Mouse (Mus musculus) heart, adult 2 months (tissue): ENCODE measurements at regions not wholly inside any gene's neighbourhood (a gene's known extent, or its start where the extent isn't known, plus 50 kb on each side); places are given as distances from the start of the nearest gene placed in this dataset.

ENCODE experiments used
- DNase-seq, 2 experiments: peaks; one replicate each; pipeline ENCODE4 v3.0.0; 2021
- H3K27ac ChIP-seq: fragments of 200-600 bp; 2 replicates; pipeline ENCODE4 v1.8.1; 2022
- H3K27me3 ChIP-seq: fragments of 200-500 bp; 2 replicates; pipeline ENCODE4 v1.6.1; 2012; ENCODE audit warnings: mild to moderate bottlenecking, low read length, inconsistent platforms, mixed read lengths; ENCODE audit not compliant: control insufficient read depth, insufficient read depth
- H3K36me3 ChIP-seq: fragments of 200-500 bp; 2 replicates; pipeline ENCODE4 v1.6.1; 2012; ENCODE audit warnings: low read length, inconsistent platforms; ENCODE audit not compliant: control insufficient read depth, insufficient read depth
- H3K4me1 ChIP-seq: fragments of 200-500 bp; 2 replicates; pipeline ENCODE4 v1.6.1; 2011; ENCODE audit warnings: low read length; ENCODE audit not compliant: control insufficient read depth, insufficient read depth
- H3K4me3 ChIP-seq: fragments of 200-600 bp; 2 replicates; pipeline ENCODE4 v1.8.1; 2022
- H3K79me2 ChIP-seq: fragments of 200-500 bp; replicated peaks from 2 replicates; pipeline ENCODE4 v1.6.1; 2012; ENCODE audit warnings: mild to moderate bottlenecking, inconsistent platforms, low read length, moderate library complexity, mixed read lengths; ENCODE audit not compliant: control insufficient read depth, insufficient read depth
- H3K9ac ChIP-seq: fragments of 200-500 bp; 2 replicates; pipeline ENCODE4 v1.6.1; 2012; ENCODE audit warnings: low read depth, mild to moderate bottlenecking, control low read depth, inconsistent platforms, low read length, mixed read lengths
- CTCF ChIP-seq: fragments of 200-600 bp; IDR thresholded peaks from 2 replicates; pipeline ENCODE4 v1.8.1; 2022; ENCODE audit warnings: antibody characterized with exemption, mild to moderate bottlenecking, moderate library complexity
- EP300 ChIP-seq: fragments of 200-500 bp; IDR thresholded peaks from 2 replicates; pipeline ENCODE4 v1.6.1; 2011; ENCODE audit warnings: low read depth, low read length, control low read depth; ENCODE audit not compliant: insufficient read depth
- POLR2A ChIP-seq: fragments of 200-500 bp; IDR thresholded peaks from 2 replicates; pipeline ENCODE4 v1.6.1; 2011; ENCODE audit warnings: mild to moderate bottlenecking, low read depth, low read length, control low read depth; ENCODE audit not compliant: insufficient read depth
- WGBS: fragments of 180-500 bp; shearing (Covaris S2); methylation state at CpG from one replicate; pipeline ENCODE4 v1.1.7; 2018; 5-methylcytosine and 5-hydroxymethylcytosine counted together
- intact Hi-C: fragments of 180-260 bp; cut with DNase I; formaldehyde crosslinking; loops from one replicate; pipeline ENCODE4 v1.15.1; 2025

DNA sequence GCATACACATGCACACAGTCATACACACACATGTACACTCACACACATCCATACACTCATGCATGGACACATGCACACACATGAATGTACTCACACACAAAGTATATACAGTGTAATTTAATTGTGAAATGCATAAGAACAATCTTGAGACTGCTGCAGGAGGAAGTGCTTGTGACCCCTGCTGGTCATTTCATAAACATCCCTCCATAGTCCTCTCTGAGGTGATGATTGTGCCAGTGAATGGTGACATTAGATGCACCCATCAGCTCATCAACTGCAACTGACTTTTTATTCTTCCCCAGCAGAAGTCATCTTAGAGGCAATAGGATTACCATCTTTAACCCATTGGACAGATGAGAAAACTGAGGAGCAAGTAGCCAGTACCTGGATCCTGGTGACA is 597.2 kb downstream of the Vrk1 start:
- H3K27me3 ChIP-seq: no peaks in the 10 kb centered on the region; the same call in 1 of the 2 replicates
- intact Hi-C loops: no loop called here
- TF ChIP-seq POLR2A (no peak), EP300 (no peak), CTCF (no peak)

DNA sequence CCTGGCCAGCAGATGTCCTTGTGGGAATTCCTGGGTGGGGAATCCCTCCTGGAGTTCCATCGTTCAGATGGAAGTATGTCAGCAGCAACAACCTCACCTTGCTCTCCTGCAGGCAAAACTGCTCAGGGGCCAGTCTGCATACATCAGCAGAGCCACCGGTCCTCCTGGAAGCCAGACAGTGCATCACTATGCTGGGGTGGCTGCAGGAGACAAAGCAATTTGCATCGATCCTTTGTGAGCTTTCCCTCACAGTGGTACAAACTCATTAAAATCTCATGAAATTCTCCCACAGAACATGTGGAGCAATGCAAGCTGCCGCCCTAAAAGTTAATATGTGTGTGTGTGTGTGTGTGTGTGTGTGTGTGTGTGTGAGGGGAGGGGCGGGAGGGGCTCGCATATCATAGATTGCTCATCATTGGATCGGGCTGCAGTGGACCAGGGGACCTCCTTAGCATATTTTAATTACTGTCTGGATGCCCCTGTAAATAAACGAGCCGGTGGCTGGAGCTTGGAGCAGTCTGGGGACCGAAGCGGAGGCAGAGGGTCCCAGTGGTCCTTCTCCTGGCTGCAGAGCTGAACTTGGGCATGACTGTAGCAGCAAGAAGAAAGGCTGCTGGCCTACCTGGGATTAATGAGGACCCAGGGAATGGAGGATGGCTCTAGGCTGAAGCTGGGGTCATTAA is 597.8 kb downstream of the Vrk1 start:
- intact Hi-C loops: no loop called here
- Histone ChIP-seq H3K79me2 (no peaks in the 10 kb centered on the region), H3K27me3 (no peaks in the 10 kb centered on the region; the same call in 1 of the 2 replicates), H3K27ac (no peak overlapping the region), H3K4me1 (no peaks in the 10 kb centered on the region), H3K36me3 (no peaks in the 10 kb centered on the region), H3K9ac (no peak overlapping the region), H3K4me3 (no peak overlapping the region)
- 72% methylated on average over 11 of the region's 11 CpGs for WGBS
- TF ChIP-seq CTCF: no peak
- TF ChIP-seq EP300: no peak
- no peak for DNase-seq

More for the DNA sequence above, 597.2 kb downstream of the Vrk1 start:
- no peaks in the 10 kb centered on the region for H3K4me1 ChIP-seq
- no peaks in the 10 kb centered on the region for H3K36me3 ChIP-seq
- no peak for DNase-seq
- H3K9ac ChIP-seq: no peak overlapping the region
- no peak overlapping the region for H3K4me3 ChIP-seq
- no peaks in the 10 kb centered on the region for H3K79me2 ChIP-seq
- H3K27ac ChIP-seq: no peak overlapping the region

DNA sequence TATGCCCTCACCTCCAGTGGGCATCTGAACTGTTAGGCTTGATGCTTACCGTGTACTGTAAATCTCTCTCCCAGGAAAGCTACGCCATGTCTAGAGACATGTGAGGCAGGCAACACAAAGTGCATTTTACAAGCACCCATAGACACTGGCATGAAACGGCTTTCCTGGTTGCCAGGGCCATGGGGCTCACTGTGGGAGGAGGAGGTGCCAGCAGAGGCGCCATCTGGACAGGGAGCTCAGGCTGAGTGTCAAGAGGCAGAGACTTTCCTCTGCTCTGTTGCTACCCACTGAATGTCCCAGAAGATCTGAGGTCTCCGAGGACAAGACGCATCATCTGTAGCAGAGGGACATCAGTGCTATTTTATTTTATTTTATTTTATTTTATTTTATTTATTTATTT is 608.7 kb downstream of the Vrk1 start:
- no peak overlapping the region for H3K9ac ChIP-seq
- intact Hi-C loops: no loop called here
- H3K4me1 ChIP-seq: no peaks in the 10 kb centered on the region
- no peak for DNase-seq
- H3K36me3 ChIP-seq: no peaks in the 10 kb centered on the region
- 86% methylated on average over 6 of the region's 6 CpGs for WGBS
- H3K27ac ChIP-seq: no peak overlapping the region
- H3K4me3 ChIP-seq: no peak overlapping the region
- H3K79me2 ChIP-seq: no peaks in the 10 kb centered on the region
- no peaks in the 10 kb centered on the region for H3K27me3 ChIP-seq
- TF ChIP-seq POLR2A: no peak
- TF ChIP-seq CTCF: no peak
- TF ChIP-seq EP300: no peak

DNA sequence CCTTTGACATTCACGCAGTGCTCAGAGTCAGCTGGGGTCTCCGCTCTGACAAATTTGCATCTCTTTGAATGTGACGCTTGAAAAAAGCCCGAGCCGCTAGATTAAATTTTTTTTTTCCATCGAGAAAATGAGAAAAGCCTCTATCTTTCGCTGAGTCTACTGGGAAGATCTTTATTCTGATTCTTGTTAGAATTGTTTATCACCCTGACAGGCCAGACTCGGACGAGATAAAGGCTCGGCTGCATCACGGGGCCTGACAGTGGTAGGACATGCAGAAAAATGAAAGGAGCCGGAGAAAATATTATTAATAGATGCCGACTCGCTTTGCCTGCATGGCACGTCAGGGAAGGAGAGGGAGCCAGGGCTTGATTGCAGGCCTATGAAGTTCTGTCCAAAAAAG is 616.8 kb downstream of the Vrk1 start:
- WGBS: 60% methylated on average over 15 of the region's 15 CpGs
- DNase-seq: no peak
- Histone ChIP-seq H3K27ac (no peak overlapping the region), H3K4me1 (no peaks in the 10 kb centered on the region), H3K4me3 (no peak overlapping the region), H3K36me3 (no peaks in the 10 kb centered on the region), H3K27me3 (no peaks in the 10 kb centered on the region), H3K79me2 (no peaks in the 10 kb centered on the region), H3K9ac (no peak overlapping the region)
- intact Hi-C loops: no loop called here
- TF ChIP-seq EP300: no peak
- no peak for TF ChIP-seq POLR2A
- no peak for TF ChIP-seq CTCF

DNA sequence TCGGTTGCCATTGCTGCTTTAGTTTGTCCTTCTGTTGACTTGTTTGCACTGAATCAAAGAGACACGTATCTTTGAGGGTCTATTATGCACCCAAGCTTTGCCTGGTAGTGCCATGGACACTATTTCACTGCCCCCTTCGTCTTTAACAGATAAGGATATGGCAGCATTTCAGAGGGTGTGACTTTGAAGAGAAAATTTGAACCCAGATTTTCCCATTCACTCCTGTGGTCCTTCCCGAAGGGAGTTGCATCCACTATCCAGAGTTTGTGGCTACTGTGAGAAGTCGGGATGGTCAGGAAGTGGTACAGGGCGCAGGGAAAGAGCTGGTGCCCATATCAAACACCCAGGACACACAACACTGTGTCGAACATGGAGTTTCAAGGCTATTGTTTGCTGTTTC is 622.5 kb downstream of the Vrk1 start:
- WGBS: 65% methylated on average over 7 of the region's 7 CpGs
- no peak overlapping the region for H3K27ac ChIP-seq
- H3K27me3 ChIP-seq: no peaks in the 10 kb centered on the region
- intact Hi-C loops: no loop called here
- no peak overlapping the region for H3K4me3 ChIP-seq
- H3K36me3 ChIP-seq: no peaks in the 10 kb centered on the region
- no peaks in the 10 kb centered on the region for H3K79me2 ChIP-seq
- no peaks in the 10 kb centered on the region for H3K4me1 ChIP-seq
- no peak overlapping the region for H3K9ac ChIP-seq
- TF ChIP-seq EP300: no peak
- TF ChIP-seq CTCF: no peak
- no peak for TF ChIP-seq POLR2A
- DNase-seq: no peak

DNA sequence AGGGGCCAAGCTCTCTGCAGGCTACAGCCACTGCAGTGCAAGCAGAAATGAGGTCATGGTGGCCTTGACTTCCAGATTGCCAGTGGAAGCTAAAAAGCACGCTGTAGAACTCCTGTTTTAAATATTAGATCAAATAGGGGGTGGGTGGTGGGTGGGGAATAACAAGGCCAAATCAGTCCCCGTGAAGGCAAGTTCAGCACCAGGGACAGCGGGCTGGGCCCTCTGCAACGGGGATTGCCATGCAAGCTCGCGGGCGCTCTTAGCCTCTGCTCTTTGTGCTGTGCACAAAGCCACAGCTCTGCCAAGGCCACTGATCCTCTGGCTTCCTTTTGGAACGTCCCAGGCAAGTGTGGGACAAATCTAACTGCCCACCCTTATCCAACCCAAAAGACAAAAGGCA is 623.1 kb downstream of the Vrk1 start:
- TF ChIP-seq POLR2A (no peak), EP300 (no peak), CTCF (no peak)
- Histone ChIP-seq H3K9ac (no peak overlapping the region), H3K27me3 (no peaks in the 10 kb centered on the region), H3K4me1 (no peaks in the 10 kb centered on the region), H3K36me3 (no peaks in the 10 kb centered on the region), H3K4me3 (no peak overlapping the region), H3K27ac (no peak overlapping the region), H3K79me2 (no peaks in the 10 kb centered on the region)
- WGBS: 12% methylated on average over 8 of the region's 8 CpGs
- no peak for DNase-seq
- intact Hi-C loops: no loop called here
